Mouse (Mus musculus): ENCODE measurements at regions not wholly inside any gene's neighbourhood (a gene's known extent, or its start where the extent isn't known, plus 50 kb on each side); places are given as distances from the start of the nearest gene placed in this dataset.

DNA sequence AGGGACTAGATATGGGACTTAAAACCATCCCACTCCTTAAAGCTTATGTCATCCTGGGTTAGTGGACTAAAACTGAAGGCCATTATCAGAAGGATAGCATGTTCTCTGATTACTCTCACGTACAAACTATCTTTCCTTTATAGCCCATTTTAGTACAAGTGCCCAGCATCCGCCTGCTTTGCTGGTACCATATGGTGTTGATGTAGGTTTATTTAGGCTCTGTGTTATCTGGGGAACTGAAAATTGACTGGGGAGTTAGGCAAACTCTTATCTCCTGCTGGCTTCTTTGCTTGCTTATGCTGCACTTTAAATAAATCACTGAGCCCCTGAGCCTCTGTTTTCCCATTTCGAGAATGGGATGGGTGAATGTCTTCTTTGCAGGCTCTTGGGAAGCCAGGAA, 485.4 kb upstream of the Kif2a start:
- TF ChIP-seq CTCF (conservative IDR thresholded peaks at IDR 0.05; ENCODE audit: low read length): no peak
- no peak for TF ChIP-seq POU5F1 (IDR thresholded peaks at IDR 0.05; ENCODE audit: borderline replicate concordance, low read length)
- TF ChIP-seq NANOG (IDR thresholded peaks at IDR 0.05; ENCODE audit: borderline replicate concordance, low read length): no peak

Data from E14TG2a.4 (cell line).